Mouse (Mus musculus) gastrocnemius, adult 8-10 months (tissue): ENCODE results near the gene Ppef2. TPM values are rescaled to one million over a fixed set of nuclear protein-coding genes. Genes with fewer than 3 reads are reported as not detected.
"Not testable (repeated sequence)": the region's sequence is repeated elsewhere in the genome, so short reads cannot be mapped to it uniquely, and the experiment has no call there.

Source experiments
- DNase-seq, 2 experiments: peaks; one replicate each; pipeline ENCODE4 v3.0.0; 2022; ENCODE audit warnings: low spot score in 2 of 2
- total RNA-seq, 4 experiments: library from RNA; stranded (reverse); gene quantifications; 2 replicates each; pipeline ENCODE4 v1.2.4; 2022

Gene Ppef2
- total RNA-seq, 4 experiments from 2014 or later, result 0.19 TPM; not detected in 3

GRCm38 (mm10) chr5:92196895-92197811, 58.9 kb downstream of the Ppef2 start:
- no peak for DNase-seq

GRCm38 (mm10) chr5:92195716-92196115, 60.4 kb downstream of the Ppef2 start:
- DNase-seq, result not testable (repeated sequence)

GRCm38 (mm10) chr5:92188881-92189483, 67.1 kb downstream of the Ppef2 start:
- DNase-seq, result no peak

- DNase-seq, result no peak
Measured at GRCm38 (mm10) chr5:92183071-92183830, 72.8 kb downstream of the Ppef2 start.

Other genes starting within 250 kb of the Ppef2 start
- gene Cdkl2, start 212.4 kb downstream of the Ppef2 start, total RNA-seq, result 1 to 10 TPM; 4.2 to 7.5 (median 5.7) TPM
- 10 to 100 TPM; 53.3 to 63.2 (median 60.7) TPM for gene G3bp2, start 172.6 kb downstream of the Ppef2 start, total RNA-seq
- gene Uso1, start 118.3 kb downstream of the Ppef2 start, total RNA-seq, result 10 to 100 TPM; 68.9 to 76.0 (median 74.1) TPM
- not detected for gene U90926, start 40.9 kb downstream of the Ppef2 start, total RNA-seq
- 1 to 10 TPM; 4.7 to 6.2 (median 5.6) TPM for gene Naaa, start 21.9 kb upstream of the Ppef2 start, total RNA-seq
- gene Sdad1, start 54.2 kb upstream of the Ppef2 start, total RNA-seq, result 10 to 100 TPM; 15.4 to 21.1 (median 18.4) TPM
- gene Cxcl9, start 71.8 kb upstream of the Ppef2 start, total RNA-seq, result under 1 TPM in 2 of 4 experiments, not detected in 2; 0.15 to 0.47 TPM
- 100 to 1,000 TPM; 404 to 480 (median 430) TPM for gene Art3, start 75.5 kb upstream of the Ppef2 start, total RNA-seq
- gene Cxcl10, start 92.6 kb upstream of the Ppef2 start, total RNA-seq, result under 1 TPM in 1 of 4 experiments, not detected in 3; 0.46 TPM
- 10 to 100 TPM in 3 of 4 experiments, 1 to 10 TPM in 1; 9.5 to 13.5 (median 10.8) TPM for gene Nup54, start 178.9 kb upstream of the Ppef2 start, total RNA-seq